Mouse (Mus musculus) spleen, adult 12 weeks (tissue): ENCODE measurements around the gene Metap2.

Source experiments
- DNase-seq: peaks from one replicate; pipeline ENCODE4 v3.0.0; 2022; ENCODE audit warnings: low spot score

The Metap2 gene

DNA sequence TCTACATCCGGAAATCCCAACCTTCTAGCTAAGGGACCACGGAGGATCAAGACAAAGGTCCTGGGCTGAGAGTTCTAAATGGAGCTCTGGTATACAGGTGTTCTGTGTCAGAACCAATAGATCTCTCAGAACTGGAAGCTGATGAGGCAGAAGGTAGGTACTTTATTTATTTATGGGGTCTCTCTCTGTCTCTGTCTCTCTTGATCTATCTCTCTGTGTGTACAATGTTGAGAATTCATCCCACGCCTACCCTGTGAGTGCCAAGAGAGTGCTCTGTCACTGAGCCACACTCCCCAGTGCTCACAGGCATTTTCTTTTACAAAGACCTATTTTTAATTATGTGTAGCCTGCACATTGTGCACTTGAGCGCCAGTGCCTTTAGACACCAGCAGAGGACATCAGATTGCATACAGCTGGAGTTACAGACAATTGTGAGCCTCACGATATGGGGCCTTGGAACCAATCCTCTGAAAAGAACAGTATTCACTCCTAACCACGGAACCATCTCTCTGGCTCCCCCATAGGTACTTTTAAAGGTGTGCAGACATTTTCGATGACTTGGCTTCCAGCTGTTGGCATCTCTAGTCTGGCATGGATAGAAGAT, at the start of gene Metap2:
TSS of gene Metap2 (minus strand) at position 51 of the 604 bp plus-strand sequence.
- no peak for DNase-seq

DNA sequence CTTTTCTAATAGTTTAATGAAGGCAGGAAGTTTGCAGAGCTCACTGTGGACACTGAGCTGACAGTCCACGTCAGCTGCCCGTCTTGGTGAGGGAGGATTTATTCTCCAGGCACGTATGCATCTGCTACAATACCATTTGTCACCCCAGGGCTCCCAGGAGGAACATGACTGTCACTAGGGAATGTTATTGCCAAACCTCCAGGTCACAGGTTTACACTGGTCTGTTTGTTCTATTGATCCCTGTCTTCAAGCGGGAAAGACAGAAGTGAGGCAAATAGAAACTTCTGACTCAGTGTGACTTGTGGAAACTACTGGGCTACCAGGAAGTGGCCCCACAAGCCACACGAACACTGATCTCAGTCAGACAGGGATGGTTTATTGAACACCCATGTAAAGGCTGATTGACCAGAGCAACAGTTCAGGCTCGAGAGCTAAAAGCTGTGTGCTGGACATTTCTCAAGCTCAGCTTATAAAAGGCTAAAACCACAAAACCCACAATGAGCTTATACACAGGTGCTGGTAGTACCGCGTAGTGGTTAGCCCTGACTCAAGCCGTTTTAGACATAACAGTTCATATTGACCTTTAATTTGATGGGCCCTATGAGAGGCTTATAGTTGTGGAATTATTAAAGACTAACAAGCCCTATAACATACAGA, 49.1 kb upstream of the Metap2 start:
- no peak for DNase-seq

DNA sequence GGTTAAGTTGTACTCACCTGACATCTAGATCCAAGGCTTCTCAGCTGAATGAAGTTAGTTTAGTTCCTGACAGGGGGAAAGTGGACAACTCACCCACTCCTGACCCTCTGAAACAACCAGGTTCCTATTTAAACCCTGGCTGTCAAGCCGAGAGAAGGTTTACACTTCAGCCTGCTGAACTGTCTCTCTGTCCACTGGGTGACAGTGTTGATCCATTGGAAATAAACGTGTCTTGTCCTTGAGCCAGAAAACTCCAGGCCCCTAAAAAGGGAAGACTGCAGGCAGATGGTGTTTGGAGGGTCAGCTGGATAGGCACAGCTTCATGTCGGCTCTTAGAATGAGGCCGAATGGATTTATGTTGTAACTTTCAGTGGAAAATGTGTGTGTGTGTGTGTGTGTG, 48.5 kb upstream of the Metap2 start:
- DNase-seq = no peak

DNA sequence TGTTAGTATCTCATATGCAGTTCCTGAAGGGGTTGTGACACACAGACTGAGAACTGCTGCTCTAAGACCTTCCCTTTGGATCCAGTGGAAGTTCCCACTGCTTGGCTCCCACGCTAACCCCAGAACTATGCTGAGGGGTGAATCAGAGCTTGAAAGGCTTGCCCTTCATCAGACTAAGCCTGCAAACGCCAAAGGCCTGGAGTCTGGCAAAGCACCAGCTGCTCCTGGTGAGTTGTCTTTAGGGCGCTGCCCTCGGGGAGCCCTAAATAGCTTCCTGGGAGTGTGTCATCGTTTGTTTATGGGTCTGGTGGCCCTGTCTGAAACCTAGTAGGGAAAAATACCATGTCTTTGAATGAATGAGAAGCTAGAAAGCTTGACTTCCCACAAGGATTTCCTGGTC, 47.3 kb upstream of the Metap2 start:
- no peak for DNase-seq

DNA sequence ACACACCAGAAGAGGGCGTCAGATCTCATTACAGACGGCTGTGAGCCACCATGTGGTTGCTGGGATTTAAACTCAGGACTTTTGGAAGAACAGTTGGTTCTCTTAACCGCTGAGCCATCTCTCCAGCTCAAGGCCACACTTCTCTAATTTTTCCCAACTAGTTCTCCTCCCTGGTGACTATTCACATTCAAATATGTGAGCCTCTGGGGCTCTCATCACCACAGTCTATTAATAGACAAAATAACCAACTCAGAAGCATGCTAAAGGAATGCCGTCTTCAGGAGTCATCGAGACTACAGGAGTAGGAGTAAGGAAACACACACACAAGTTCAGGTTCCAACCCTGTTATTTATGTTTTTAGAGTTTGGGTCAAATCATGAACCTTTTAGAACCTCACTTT, 43.4 kb upstream of the Metap2 start:
- no peak for DNase-seq

DNA sequence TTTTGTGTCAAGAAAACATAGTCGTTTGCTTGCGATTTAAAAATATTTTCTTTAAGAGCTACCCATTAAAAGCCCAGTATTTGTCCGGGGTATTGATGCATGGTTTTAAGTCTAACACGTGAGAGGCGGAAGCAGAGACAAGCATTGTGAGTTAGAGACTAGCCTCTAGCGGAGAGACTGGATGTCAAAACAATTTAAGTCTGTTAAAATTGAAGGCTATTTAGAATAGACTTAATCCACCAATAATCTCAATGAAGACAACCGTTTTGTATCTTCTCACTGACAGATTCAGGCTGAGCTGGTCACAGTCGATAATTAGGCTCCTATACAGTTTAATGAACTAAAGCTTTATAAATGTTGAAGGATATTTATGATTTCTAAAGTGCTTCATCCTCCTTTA, 42.8 kb upstream of the Metap2 start:
- no peak for DNase-seq

DNA sequence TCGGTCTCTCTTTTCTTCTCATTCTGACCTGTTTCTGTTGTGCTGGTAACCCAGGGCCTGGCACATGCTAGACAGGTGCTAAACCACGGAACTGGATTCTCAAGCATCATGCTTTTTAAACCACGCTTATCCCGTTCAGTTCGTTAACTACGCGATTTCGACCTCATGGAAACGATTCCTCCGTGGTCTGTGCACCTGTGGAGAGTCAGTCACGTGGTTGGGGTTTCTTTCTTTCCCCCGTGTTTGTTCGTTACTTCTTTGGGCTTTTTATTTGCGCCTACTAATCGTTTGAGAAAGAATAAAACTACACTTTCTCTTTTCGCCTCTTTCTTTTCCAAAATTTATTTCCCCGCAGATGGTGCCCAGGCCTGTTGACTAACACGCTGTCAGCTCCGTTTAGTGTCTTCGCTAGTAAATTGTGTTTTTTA, 42.0 kb upstream of the Metap2 start:
- DNase-seq = no peak

DNA sequence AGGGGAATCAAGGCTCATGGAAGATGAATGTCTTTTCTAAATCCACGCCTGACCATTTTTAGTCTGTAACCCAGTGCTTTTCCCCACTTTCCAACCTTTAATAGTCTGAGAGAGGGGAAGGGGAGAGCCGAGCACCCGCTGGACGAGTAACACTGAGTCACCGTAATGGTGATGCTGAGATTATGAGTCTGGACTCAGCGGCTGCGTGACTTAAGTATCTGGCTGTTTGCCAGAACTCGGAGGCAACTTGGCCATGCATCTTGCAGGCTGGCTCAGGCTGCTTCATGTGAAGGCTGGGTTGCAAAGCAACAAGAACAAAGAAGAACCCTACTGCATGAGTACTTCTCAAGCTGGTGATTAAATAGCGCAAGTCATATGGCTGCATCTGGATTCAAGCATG, 37.1 kb upstream of the Metap2 start:
- DNase-seq = no peak

DNA sequence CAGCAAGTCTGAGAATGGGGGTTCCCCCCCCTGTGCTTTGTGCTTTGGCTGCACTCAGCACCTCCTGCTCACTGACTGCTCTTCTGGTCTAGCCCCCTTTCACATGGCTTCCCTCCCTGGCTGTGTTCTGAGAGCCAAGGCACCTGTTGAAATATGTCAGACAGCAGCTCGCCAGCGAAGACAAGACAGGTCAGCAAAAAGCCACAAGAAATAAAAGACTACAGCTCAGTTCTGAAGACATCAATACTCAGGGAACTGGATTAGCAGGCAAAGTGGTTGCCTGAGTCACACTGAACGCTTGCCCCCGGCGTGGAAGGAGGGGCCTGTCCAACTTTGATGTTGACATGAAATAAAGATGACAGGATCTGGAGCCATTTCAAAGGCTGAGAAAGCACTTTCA, 36.0 kb upstream of the Metap2 start:
- no peak for DNase-seq

DNA sequence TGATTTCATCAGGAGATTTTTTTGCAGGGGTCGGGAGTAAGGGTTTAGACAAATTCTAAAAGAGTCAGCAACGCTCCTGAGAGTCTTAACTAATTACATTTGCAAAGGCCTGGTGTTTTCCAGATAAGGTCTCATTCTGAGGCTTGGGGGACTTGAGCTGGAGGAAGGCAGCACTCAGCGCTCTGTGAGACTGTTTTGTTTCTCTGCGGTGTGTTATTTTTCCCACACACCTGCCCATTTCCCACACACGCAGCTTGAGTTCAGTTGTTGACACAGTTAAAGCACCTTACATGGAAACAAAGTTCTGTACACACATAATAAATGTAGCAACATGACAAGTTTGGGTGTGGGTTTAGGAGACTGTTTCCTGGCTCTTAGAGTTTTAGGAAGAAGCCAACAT, 35.1 kb upstream of the Metap2 start:
- no peak for DNase-seq

DNA sequence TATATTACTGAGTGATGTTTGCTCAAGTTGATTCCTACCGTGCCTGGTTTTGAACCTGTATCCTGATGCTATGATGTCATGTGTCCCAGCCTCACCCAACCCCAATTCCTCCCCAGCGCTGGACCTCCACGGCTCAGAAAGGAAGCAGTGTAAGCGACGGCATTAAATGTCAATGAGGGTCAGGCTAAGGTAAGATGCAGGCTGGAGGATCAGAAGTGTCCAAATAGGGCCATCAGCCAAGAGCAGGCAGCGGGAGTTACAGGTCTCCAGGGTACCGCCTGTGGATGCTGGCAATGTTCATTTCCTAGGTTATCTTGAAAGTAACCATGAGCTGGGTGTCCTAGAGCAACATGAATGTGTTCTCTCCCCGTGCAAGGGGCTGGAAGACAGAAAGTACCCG, 34.5 kb upstream of the Metap2 start:
- no peak for DNase-seq

DNA sequence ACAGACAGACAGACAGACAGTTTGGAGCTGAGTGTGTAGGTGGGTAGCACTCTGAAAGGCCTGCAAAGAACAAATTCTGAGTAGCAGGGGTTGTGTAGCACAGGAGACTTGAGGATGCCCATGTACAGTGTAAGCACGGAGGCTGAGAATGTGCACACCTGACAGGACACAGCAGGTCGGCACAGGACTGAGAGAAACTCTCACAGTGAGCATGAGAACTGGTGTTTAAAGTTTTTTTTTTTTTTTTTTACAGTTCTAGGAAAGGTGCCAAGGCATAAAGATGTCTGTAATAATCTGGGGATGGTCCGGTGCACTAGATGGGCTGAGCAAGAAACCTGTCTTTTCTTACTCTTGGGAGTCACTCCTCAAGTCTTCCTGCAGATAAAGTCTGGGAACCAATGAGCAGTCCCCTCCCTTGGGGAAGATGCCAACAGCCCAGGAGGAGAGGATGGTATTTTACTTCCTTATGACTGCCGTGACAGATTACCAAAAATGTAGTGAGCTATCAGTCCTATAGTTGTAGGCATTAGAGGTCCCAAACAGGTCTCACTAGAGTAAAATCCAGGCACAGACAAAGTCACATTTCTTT, 33.4 kb upstream of the Metap2 start:
- DNase-seq = no peak

DNA sequence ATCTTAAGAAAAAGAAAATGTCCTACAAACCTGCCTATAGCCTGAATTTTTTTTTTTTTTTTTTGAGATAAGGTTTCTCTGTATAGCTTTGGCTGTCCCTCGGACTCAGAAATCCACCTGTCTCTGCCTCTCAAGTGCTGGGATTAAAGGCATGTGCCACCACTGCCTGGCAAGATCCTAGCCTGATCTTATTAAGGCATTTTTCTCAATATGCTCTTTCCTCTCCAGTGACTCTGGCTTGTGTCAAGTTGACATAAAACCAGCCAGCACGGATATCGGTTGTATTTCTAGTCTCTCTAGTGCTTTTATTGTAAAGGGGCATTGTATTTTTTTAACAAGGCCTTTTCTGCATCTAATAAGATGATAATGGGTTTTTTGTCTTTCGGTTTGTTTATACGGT, 27.8 kb upstream of the Metap2 start:
- no peak for DNase-seq

DNA sequence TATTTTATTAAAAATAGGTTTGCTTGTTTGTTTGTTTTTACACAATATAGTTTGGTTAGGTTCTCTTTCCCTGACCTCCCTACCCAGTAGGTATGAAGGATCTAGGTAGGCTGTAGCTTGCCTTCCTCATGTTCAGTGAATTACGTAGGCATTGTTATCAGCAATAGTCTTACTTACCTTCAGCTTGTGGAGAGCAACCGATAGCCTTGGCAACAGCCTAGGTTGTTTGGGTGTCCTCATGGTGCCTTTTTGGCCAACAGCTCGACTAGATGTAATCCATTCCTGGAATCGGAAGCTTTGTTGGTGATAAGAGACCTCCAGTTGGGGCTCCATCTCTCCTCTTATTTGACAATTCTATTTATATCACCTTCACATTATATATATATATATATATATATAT, 24.3 kb upstream of the Metap2 start:
- no peak for DNase-seq

DNA sequence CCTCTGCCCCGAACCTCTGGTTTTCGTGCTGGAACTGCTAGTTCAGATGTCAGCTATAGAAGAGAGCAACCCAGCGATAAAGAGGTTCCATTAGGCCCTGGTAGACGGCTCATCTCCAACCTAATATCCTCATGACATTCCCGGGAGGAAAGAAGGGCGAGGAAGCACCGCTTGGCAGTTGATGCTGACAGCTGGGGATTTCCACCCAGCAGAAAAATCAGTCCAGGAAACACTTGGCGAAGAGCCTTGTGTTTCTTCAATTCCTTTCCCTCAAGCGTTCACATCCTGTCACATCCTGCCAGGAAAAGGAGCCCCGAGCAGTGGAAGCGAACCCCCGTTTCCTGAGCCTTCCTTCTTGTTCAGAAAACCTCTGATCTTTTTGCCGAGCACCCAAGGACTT, 22.3 kb upstream of the Metap2 start:
- no peak for DNase-seq

DNA sequence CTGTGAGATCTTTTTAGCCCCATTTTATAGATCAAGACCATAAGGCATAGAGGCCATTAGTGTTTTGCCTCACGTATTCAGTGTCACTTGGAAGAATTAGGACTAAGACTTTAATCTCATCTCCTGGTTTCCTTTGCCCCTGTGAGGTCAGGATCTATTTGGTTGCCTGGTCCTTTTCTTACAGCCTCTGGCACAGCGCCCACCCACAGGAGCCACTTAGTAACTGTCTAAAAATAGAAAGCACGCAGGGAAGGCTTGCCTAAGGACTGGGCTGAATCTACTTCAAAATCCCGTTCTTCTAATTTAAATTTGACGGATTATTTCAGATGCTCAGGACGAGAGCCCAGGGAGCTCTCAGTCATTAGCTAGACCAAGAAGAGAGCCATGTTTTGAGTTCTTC, 21.8 kb upstream of the Metap2 start:
- DNase-seq = no peak

DNA sequence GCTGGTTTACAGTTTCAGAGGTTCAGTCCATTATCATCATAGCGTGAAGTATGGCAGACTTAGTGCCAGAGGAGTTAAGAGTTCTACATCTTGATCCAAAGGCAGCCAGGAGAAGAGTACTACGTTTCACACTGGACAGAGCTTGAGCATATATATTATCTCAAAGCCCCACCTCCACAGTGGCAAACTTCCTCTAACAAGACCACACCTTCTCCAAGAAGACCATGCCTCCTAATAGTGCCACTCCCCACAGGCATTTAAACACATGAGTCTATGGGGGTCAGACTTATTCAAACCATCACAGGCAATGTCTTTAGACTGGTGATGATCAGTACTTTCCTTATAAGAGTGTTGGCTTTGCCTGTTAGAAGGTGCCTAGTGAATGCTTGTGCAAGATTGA, 21.2 kb upstream of the Metap2 start:
- no peak for DNase-seq

DNA sequence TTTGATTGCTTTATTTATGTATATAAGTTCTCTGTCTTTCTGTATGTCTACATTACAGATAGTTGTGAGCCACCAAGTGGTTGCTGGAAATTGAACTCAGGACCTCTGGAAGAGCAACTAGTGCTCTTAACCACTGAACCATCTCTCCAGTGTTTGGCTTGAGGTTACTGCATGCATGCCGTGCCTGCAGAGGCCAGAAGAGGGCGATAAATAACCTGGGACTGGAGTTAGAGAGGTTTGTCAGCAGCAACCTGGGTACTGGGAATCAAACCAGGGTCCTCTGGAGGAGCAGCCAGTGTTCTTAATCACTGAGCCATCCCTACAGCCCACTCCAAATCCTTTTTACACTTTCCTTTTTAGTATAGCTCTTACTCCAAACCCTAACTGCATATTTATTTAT, 19.9 kb upstream of the Metap2 start:
- no peak for DNase-seq

DNA sequence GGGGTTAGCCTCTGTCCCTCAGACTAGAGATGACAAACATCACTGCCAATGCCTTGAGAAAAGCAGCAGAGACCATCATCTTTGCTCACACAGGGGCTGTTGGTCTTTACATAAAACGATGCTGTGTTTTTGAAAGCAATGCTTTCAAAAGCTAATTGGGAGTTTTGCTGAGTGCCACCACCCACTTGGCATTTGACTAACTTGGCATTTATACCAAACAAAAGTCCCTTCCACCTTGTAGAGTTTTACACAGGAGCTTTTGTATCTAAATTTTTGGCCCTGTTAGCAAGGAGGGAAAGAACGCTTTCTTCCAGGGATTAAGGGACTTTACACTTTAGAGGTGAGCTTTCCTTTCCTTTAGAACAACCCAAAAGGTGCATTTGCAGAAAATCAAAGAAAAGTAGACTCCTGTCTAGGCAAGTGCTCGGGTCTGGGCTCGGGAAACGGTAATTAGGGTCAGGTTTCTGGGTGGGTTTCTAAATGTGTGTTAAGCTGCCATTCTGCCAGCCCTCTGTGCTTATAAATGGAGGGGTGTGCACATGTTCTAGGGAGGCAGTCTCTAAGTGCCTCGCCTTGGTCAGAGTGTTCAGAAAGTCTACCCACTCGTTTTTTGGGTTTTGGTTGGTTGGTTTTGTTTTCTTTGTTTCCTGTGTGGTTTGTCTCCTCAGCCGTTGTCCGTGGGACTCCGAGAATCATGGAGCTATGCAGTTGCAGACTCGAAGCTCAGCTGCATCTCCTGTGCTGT, 18.8 kb upstream of the Metap2 start:
- DNase-seq = no peak

DNA sequence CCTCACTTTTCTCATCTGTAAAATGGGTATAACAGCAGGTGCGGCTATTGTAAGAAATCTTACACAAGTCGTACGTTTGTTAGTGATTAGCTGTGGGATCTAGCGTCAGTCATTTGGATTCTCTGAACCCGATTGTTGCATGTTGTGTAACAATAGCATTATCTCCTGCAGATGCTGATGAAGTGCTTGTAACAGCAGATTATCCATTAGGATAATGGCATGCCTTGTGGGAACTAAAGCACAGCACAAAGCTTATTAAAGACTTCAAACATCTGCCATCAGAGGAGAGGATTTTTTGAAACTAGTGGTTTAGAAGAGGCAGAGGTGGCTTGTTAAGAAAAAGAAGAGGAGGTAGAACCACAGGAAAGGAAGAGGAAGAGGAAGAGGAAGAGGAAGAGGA, 16.6 kb upstream of the Metap2 start:
- DNase-seq = no peak

DNA sequence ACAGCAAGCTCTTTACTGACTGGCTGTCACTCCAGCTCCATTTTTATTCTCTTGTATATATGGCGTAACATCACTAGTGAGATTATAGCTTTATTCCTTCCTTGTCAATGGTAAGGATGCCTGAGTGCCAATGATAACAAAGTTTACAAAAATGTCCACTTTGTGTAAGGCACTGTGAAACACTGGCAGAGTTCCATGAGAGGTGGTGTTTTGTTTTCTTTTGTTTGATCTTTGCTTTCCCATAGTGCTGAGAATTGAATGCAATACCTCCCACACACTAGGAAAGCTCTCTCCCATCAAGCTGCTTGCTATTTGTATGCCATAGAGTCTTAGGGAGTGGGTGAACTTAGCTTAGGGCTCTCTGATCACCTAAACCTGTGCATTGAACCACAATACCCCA, 16.0 kb upstream of the Metap2 start:
- DNase-seq = no peak

DNA sequence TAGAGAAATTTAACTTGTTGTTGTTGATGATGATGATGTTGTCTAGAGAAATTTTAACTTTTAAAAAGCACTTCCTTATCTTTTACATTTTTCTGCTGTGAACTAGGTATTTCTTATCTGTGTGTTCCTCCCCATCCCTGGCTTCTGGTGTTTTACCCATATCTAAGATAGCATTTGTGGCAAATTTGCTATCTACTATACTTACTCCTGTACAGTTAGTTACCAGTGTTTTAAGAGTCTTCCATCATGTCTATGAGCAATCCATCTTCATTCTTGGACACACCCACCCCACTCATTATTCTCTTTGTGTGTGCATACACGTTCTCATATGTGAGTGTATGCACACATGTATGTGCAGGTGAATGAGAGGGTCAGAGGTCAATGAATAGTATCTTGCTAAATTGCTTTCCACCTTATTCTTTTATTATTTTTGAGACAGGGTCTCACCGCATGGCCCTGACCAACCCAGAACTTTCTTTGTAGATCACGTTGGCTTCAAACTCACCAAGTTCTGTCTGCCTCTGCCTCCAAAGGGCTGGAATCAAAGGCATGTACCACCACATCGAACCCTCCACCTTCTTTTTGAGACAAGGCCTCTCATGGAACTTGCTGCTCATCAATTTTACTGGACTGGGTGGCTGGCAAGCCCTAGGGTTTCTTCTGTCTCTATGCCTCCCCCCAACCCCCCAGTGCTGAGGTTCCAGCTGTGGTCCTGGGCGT, 15.4 kb upstream of the Metap2 start:
- DNase-seq = no peak

DNA sequence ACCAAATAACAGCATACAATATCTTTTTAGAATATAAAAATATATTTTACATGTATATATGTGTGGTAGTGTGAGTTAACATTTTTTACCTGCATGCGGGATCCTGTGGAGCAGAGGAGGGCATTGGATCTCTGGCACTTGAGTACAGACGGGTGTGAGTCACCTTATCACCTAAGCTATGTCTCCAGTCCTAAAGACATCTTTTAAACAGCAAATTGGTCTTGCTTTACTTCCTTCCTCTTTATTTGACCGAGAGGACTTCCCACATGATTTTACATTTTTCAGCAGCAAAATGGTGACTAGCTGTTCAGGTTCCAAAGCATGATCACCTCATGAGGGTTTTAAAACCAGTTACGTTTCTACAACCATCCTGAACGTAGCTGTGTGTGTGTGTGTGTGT, 14.4 kb upstream of the Metap2 start:
- no peak for DNase-seq
